Mouse (Mus musculus): ENCODE measurements around the gene Olfr26. TPM values are rescaled to one million over a fixed set of nuclear protein-coding genes. Genes with fewer than 3 reads are reported as not detected.
"Not testable (repeated sequence)": the region's sequence is repeated elsewhere in the genome, so short reads cannot be mapped to it uniquely, and the experiment has no call there.

The Olfr26 gene
- not detected in 2 replicates for polyA plus RNA-seq (2016; fragmentation: Nextera tagmentation; extraction: Ambion mirVana)

DNA sequence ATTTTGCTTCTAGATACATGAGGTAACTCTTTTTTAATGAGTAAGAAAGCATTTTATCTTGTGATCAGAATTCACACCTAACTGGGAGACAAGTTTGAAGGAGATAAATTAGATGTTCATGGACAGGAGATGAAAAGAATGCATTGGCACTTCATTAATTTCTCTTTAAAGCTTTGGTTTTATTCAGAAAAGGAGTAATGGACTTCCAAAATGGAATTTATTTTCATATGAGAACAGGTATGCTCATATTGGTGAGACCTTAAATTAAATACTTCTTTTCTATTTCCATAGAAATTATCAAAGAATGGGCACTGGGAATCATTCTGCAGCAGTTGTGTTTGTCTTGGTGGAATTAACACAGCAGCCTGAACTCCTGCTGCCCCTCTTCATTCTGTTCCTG, at the start of gene Olfr26:
Olfr26 (plus strand) TSS at position 301 of the 400 bp plus-strand sequence.
- H3K4me1 ChIP-seq, result no peaks in the 10 kb centered on the region
- no peaks in the 10 kb centered on the region for H3K9me3 ChIP-seq (replicated peaks)
- no peaks in the 10 kb centered on the region for H3K27me3 ChIP-seq (ENCODE audit: low read depth, poor library complexity, severe bottlenecking)
- no peaks in the 10 kb centered on the region for H3K36me3 ChIP-seq
- H3K4me3 ChIP-seq, result no peak within 1 kb of the TSS
- no peak for DNase-seq (ENCODE audit: low spot score)
- no peak within 1 kb of the TSS for H3K27ac ChIP-seq (replicated peaks)

DNA sequence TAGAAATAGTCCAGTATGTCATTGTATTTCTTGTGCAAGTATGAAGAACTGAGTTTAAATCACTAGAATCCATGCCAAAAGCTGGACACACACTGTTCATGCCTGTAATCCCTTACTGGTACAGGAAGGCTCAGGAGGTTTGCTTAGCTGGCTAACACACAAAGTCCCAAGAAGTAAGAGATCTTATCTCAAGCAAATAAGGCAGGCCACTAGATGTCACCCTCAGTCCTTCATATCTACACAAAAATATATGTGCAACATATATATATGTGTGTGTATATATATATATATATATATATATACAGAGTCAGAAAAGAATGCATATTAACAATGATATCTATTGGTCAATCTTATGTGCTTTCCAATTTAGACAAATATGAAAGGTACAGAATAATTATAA, 49.2 kb upstream of the Olfr26 start:
- H3K27me3 ChIP-seq (ENCODE audit: low read depth, poor library complexity, severe bottlenecking), result no peaks in the 10 kb centered on the region
- no peak overlapping the region for H3K4me3 ChIP-seq
- no peaks in the 10 kb centered on the region for H3K4me1 ChIP-seq
- no peaks in the 10 kb centered on the region for H3K36me3 ChIP-seq
- DNase-seq (ENCODE audit: low spot score), result no peak
- H3K27ac ChIP-seq (replicated peaks), result no peak overlapping the region
- H3K9me3 ChIP-seq (replicated peaks), result no peaks in the 10 kb centered on the region

DNA sequence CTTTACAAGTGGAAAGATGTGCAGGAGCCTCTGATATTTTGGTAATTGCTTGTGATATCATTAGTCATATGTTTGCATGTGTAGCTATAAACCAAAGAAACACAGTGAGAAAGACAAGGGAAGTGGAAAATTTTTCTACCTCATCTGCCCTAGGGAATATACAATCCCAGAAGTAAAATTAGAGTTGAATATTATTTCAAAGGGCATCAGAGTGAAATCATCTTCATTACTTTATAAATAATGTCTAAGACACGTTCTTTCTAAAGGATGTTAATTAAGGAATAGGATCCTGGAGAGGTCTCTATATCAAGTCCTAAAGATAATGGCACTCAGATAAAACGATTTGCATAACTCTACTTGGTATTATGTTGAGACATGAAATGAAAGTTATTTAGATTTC, 40.5 kb upstream of the Olfr26 start, which contains the start of gene Olfr922:
Olfr922 (plus strand) TSS at position 301 of the 400 bp plus-strand sequence.
- H3K4me1 ChIP-seq, result no peaks in the 10 kb centered on the region
- H3K4me3 ChIP-seq, result no peak within 1 kb of the TSS
- no peak within 1 kb of the TSS for H3K27ac ChIP-seq (replicated peaks)
- H3K9me3 ChIP-seq (replicated peaks), result no peaks in the 10 kb centered on the region
- no peaks in the 10 kb centered on the region for H3K27me3 ChIP-seq (ENCODE audit: low read depth, poor library complexity, severe bottlenecking)
- no peak for DNase-seq (ENCODE audit: low spot score)
- WGBS, result 86% methylated on average over 2 of the region's 2 CpGs
- no peaks in the 10 kb centered on the region for H3K36me3 ChIP-seq

DNA sequence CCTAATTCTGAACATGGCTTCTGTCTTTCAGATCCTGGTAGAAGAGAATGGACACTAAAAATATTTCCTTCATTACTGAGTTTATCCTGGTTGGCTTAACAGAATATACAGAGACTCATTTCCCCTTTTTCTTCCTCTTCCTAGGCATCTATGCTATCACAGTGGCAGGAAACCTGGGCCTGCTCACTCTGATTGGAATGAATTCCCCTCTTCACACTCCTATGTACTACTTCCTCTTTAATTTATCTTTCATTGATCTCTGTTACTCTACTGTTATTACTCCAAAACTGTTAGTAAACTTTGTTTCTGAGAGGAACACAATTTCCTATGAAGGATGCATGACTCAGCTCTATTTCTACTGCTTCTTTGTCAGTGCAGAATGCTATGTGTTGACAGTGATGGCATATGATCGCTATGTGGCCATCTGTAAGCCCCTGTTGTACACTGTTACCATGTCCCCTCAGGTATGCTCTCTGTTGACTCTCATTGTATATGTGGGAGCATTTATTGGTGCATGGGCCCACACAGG, 39.3 kb upstream of the Olfr26 start:
- Histone ChIP-seq H3K4me3 (no peak overlapping the region), H3K4me1 (no peaks in the 10 kb centered on the region), H3K36me3 (no peaks in the 10 kb centered on the region), H3K27me3 (ENCODE audit: low read depth, poor library complexity, severe bottlenecking) (no peaks in the 10 kb centered on the region), H3K9me3 (replicated peaks) (no peaks in the 10 kb centered on the region), H3K27ac (replicated peaks) (no peak overlapping the region)
- 83% methylated on average over 1 of the region's 1 CpGs for whole genome bisulfite sequencing
- no peak for DNase-seq (ENCODE audit: low spot score)

DNA sequence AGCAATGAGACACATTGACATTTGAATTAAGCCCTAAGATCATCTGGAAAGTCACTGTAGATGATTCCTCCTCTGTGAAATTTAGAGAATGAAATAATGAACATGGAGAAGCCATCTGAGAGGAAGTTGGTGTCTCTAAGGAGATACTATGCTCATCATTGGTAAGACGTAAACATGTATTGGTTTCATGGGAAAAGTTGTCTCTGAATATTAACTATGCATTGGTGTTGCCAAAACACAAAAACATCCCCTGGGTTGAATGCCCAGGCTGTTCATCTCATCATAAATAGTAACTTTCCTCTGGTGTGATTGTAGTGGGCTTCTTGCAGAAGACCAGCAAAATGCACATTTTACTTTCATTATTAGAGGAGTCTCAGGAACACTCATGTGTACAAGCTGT, 28.6 kb upstream of the Olfr26 start, which contains the start of gene Olfr923:
Olfr923 (plus strand) TSS at position 301 of the 400 bp plus-strand sequence.
- Histone ChIP-seq H3K27ac (replicated peaks) (no peak within 1 kb of the TSS), H3K27me3 (ENCODE audit: low read depth, poor library complexity, severe bottlenecking) (no peaks in the 10 kb centered on the region), H3K4me3 (no peak within 1 kb of the TSS), H3K36me3 (no peaks in the 10 kb centered on the region), H3K9me3 (replicated peaks) (no peaks in the 10 kb centered on the region), H3K4me1 (no peaks in the 10 kb centered on the region)
- 85% methylated on average over 1 of the region's 1 CpGs for WGBS
- DNase-seq (ENCODE audit: low spot score), result no peak

DNA sequence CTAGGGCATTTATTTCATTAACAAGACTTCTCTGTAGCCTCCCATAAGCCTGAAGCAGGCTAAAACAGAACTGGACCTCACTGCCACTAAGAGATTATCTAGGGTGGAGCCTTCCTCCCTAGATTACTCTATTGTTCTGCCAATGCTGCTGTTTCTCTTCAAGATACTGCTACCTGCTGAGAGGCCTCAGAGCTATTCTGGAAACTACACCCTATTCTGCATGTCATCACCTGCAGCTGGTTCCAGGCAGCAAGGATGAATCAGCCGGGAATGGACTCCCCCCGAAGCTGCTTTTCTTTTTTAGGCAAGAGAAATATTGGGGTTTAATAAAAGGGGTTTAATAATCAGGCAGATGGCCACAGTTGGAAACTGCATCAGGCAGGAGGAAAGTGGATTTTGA, 21.8 kb upstream of the Olfr26 start:
- no peak overlapping the region for H3K27ac ChIP-seq (replicated peaks)
- no peaks in the 10 kb centered on the region for H3K36me3 ChIP-seq
- no peaks in the 10 kb centered on the region for H3K4me1 ChIP-seq
- no peaks in the 10 kb centered on the region for H3K27me3 ChIP-seq (ENCODE audit: low read depth, poor library complexity, severe bottlenecking)
- 83% methylated on average over 2 of the region's 2 CpGs for WGBS
- DNase-seq (ENCODE audit: low spot score), result no peak
- H3K4me3 ChIP-seq, result no peak overlapping the region
- H3K9me3 ChIP-seq (replicated peaks), result no peaks in the 10 kb centered on the region

DNA sequence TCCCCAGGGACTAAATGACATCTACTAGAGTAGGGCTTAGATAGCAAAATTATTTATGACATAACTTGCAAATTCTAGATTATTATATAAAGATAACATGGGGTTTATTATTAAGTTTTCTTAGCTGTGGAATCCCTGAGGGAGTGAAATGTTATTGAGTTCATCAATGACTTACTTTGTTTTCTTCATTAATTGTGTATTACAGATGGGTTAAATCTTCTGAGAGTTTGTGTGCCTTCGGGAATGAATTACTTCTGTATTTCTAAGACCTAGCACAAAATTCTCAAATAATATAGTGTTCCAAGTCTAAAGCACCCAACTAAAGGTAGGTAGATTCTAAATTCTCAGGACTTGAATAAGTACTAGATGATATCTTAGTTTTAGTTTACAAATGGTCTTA, 10.7 kb upstream of the Olfr26 start, which contains the start of gene Olfr924:
Olfr924 (plus strand) TSS at position 301 of the 400 bp plus-strand sequence.
- no peaks in the 10 kb centered on the region for H3K36me3 ChIP-seq
- no peak within 1 kb of the TSS for H3K4me3 ChIP-seq
- no peaks in the 10 kb centered on the region for H3K9me3 ChIP-seq (replicated peaks)
- WGBS, result 92% methylated on average over 1 of the region's 1 CpGs
- no peaks in the 10 kb centered on the region for H3K4me1 ChIP-seq
- no peak for DNase-seq (ENCODE audit: low spot score)
- no peak within 1 kb of the TSS for H3K27ac ChIP-seq (replicated peaks)
- H3K27me3 ChIP-seq (ENCODE audit: low read depth, poor library complexity, severe bottlenecking), result no peaks in the 10 kb centered on the region

DNA sequence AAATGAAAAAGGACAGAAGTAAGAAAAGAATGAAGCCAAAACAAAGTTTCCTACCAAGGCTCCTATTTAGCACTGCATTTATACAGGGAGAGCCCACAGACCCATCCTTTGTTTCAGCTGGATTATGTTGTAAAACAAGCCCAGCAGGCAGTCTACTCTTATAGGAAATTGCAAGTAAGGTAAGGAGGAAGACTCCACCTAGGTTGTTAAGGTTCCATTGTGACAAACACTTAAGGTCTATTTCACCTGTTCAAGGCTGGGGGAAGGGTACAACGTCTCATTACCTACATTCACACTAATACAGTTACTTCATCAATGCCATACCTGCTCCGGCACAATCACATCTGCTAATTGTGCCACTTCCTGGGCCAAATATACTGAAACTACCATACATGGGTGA, 20.0 kb downstream of the Olfr26 start:
- DNase-seq (ENCODE audit: low spot score), result not testable (repeated sequence)

DNA sequence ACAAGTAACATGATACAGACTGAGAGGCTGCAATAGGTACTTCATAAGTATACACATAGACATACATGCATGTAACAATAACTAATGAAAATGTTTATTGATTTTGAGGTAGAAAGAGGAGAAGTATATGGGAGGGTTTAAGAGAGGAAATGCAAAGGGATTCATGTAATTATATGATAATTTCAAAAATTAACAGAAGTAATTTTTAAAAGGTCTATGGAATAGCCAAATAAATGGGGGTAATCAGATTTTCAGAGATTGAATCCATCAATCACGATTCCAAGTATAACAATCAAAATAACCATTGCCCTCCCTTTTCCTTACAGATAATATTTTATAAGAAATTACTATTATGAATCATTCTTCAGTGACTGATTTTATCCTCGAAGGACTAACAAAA, 22.0 kb downstream of the Olfr26 start, which contains the start of gene Olfr926:
Olfr926 (plus strand) TSS at position 301 of the 400 bp plus-strand sequence.
- no peaks in the 10 kb centered on the region for H3K27me3 ChIP-seq (ENCODE audit: low read depth, poor library complexity, severe bottlenecking)
- no peaks in the 10 kb centered on the region for H3K4me1 ChIP-seq
- no peak within 1 kb of the TSS for H3K27ac ChIP-seq (replicated peaks)
- H3K36me3 ChIP-seq, result no peaks in the 10 kb centered on the region
- H3K9me3 ChIP-seq (replicated peaks), result 0 out of 2 replicates have a peak, but pooled peaks cover 12% of the 10 kb centered on the region
- WGBS, result 84% methylated on average over 2 of the region's 2 CpGs
- no peak for DNase-seq (ENCODE audit: low spot score)
- no peak within 1 kb of the TSS for H3K4me3 ChIP-seq

More for the DNA sequence above, 20.0 kb downstream of the Olfr26 start:
- H3K27me3 ChIP-seq (ENCODE audit: low read depth, poor library complexity, severe bottlenecking); H3K4me1 ChIP-seq; H3K36me3 ChIP-seq; H3K4me3 ChIP-seq; H3K9me3 ChIP-seq (replicated peaks); H3K27ac ChIP-seq (replicated peaks): not testable (repeated sequence)
- 58% methylated on average over 2 of the region's 2 CpGs for WGBS

Other genes with a start within 250 kb of the Olfr26 start
- not detected in 2 replicates for gene Olfr914, start 250.0 kb upstream of the Olfr26 start, polyA plus RNA-seq (2016; fragmentation: Nextera tagmentation; extraction: Ambion mirVana)
- gene Olfr916, start 195.2 kb upstream of the Olfr26 start, polyA plus RNA-seq (2016; fragmentation: Nextera tagmentation; extraction: Ambion mirVana), result not detected in 2 replicates
- gene Olfr917, start 189.2 kb upstream of the Olfr26 start, polyA plus RNA-seq (2016; fragmentation: Nextera tagmentation; extraction: Ambion mirVana), result not detected in 2 replicates
- not detected in 2 replicates for gene Olfr918, start 180.5 kb upstream of the Olfr26 start, polyA plus RNA-seq (2016; fragmentation: Nextera tagmentation; extraction: Ambion mirVana)
- not detected in 2 replicates for gene Olfr919, start 151.4 kb upstream of the Olfr26 start, polyA plus RNA-seq (2016; fragmentation: Nextera tagmentation; extraction: Ambion mirVana)
- 6.0 and 7.2 TPM in 2 replicates for gene Vwa5a, start 136.8 kb upstream of the Olfr26 start, polyA plus RNA-seq (2016; fragmentation: Nextera tagmentation; extraction: Ambion mirVana)
- gene Olfr920, start 102.8 kb upstream of the Olfr26 start, polyA plus RNA-seq (2016; fragmentation: Nextera tagmentation; extraction: Ambion mirVana), result 0.02 TPM in 1 of 2 replicates, not detected in the other
- not detected in 2 replicates for gene Olfr921, start 82.0 kb upstream of the Olfr26 start, polyA plus RNA-seq (2016; fragmentation: Nextera tagmentation; extraction: Ambion mirVana)
- gene Olfr922, start 40.4 kb upstream of the Olfr26 start, polyA plus RNA-seq (2016; fragmentation: Nextera tagmentation; extraction: Ambion mirVana), result not detected in 2 replicates
- gene Olfr923, start 28.5 kb upstream of the Olfr26 start, polyA plus RNA-seq (2016; fragmentation: Nextera tagmentation; extraction: Ambion mirVana), result not detected in 2 replicates
- not detected in 2 replicates for gene Olfr924, start 10.6 kb upstream of the Olfr26 start, polyA plus RNA-seq (2016; fragmentation: Nextera tagmentation; extraction: Ambion mirVana)
- not detected in 2 replicates for gene Olfr926, start 22.1 kb downstream of the Olfr26 start, polyA plus RNA-seq (2016; fragmentation: Nextera tagmentation; extraction: Ambion mirVana)
- not detected in 2 replicates for gene Olfr930, start 74.7 kb downstream of the Olfr26 start, polyA plus RNA-seq (2016; fragmentation: Nextera tagmentation; extraction: Ambion mirVana)
- not detected in 2 replicates for gene Olfr933, start 117.3 kb downstream of the Olfr26 start, polyA plus RNA-seq (2016; fragmentation: Nextera tagmentation; extraction: Ambion mirVana)
- not detected in 2 replicates for gene Olfr934, start 133.3 kb downstream of the Olfr26 start, polyA plus RNA-seq (2016; fragmentation: Nextera tagmentation; extraction: Ambion mirVana)
- gene Olfr935, start 144.6 kb downstream of the Olfr26 start, polyA plus RNA-seq (2016; fragmentation: Nextera tagmentation; extraction: Ambion mirVana), result not detected in 2 replicates
- gene Olfr146, start 168.3 kb downstream of the Olfr26 start, polyA plus RNA-seq (2016; fragmentation: Nextera tagmentation; extraction: Ambion mirVana), result not detected in 2 replicates
- not detected in 2 replicates for gene Olfr937, start 209.9 kb downstream of the Olfr26 start, polyA plus RNA-seq (2016; fragmentation: Nextera tagmentation; extraction: Ambion mirVana)
- not detected in 2 replicates for gene Olfr938, start 223.8 kb downstream of the Olfr26 start, polyA plus RNA-seq (2016; fragmentation: Nextera tagmentation; extraction: Ambion mirVana)

All from midbrain, embryonic 10.5 days (tissue).